ENCODE assay signal across 8 mouse cellular contexts in genomic region chr12:55518061-55518738, GRCm38 (mm10). TPM values are rescaled to one million over a fixed set of nuclear protein-coding genes. Genes with fewer than 3 reads are reported as not detected.
DNase-seq lines count a peak whose midpoint lies in the region; ATAC-seq and TF ChIP-seq lines count a peak whose summit lies in the region.
"Had no signal": no experiment of that assay in that cellular context is flagged by ENCODE, and none has a peak within 500 bp of the region (broad histone marks: within the 10 kb centered on the region; RNA-seq: fewer than 3 reads in every experiment).

No protein-coding gene starts in this region.

- H3K36me3 ChIP-seq in forebrain, embryonic 15.5 days: no peaks in the 10 kb centered on the region
- no peaks in the 10 kb centered on the region for H3K36me3 ChIP-seq in hindbrain, embryonic 16.5 days (ENCODE audit: control insufficient read depth, insufficient read depth, low read length)
- H3K36me3 ChIP-seq in midbrain, embryonic 10.5 days: no peaks in the 10 kb centered on the region
- no peaks in the 10 kb centered on the region for H3K36me3 ChIP-seq in stomach, postnatal 0 days (ENCODE audit: control insufficient read depth, insufficient read depth, low read length)

- H3K4me1 ChIP-seq in forebrain, embryonic 15.5 days: no peaks in the 10 kb centered on the region
- no peaks in the 10 kb centered on the region for H3K4me1 ChIP-seq in hindbrain, embryonic 16.5 days (ENCODE audit: control insufficient read depth, insufficient read depth, low read depth, low read length)
- 0 out of 2 replicates have a peak, but pooled peaks cover 4% of the 10 kb centered on the region for H3K4me1 ChIP-seq in midbrain, embryonic 10.5 days
- H3K4me1 ChIP-seq in stomach, postnatal 0 days (replicated peaks; ENCODE audit: control insufficient read depth, insufficient read depth): no peaks in the 10 kb centered on the region

- 0 out of 2 replicates have a peak, but pooled peaks cover 4% of the 10 kb centered on the region for H3K27me3 ChIP-seq in forebrain, embryonic 15.5 days
- H3K27me3 ChIP-seq in hindbrain, embryonic 16.5 days (replicated peaks; ENCODE audit: control insufficient read depth, insufficient read depth, low read length): no peaks in the 10 kb centered on the region
- no peaks in the 10 kb centered on the region for H3K27me3 ChIP-seq in midbrain, embryonic 10.5 days (ENCODE audit: low read depth, poor library complexity, severe bottlenecking)
- H3K27me3 ChIP-seq in stomach, postnatal 0 days (ENCODE audit: control insufficient read depth, insufficient read depth, low read length): no peaks in the 10 kb centered on the region

- no peak overlapping the region for H3K4me2 ChIP-seq in forebrain, embryonic 15.5 days (replicated peaks)
- H3K4me2 ChIP-seq in hindbrain, embryonic 16.5 days (ENCODE audit: low read length): peak overlapping the region; percentile 41
- no peak overlapping the region for H3K4me2 ChIP-seq in stomach, postnatal 0 days (replicated peaks; ENCODE audit: low read depth)

- peak; percentile 73 for TF ChIP-seq CTCF in stomach, postnatal 0 days (IDR thresholded peaks at IDR 0.05; ENCODE audit: low read depth)

- H3K4me3 ChIP-seq in forebrain, embryonic 15.5 days: no peak overlapping the region
- no peak overlapping the region for H3K4me3 ChIP-seq in hindbrain, embryonic 16.5 days (ENCODE audit: low read length)
- no peak overlapping the region for H3K4me3 ChIP-seq in midbrain, embryonic 10.5 days
- no peak overlapping the region for H3K4me3 ChIP-seq in stomach, postnatal 0 days (ENCODE audit: low read depth, low read length)

- no peak overlapping the region for H3K27ac ChIP-seq in forebrain, embryonic 15.5 days (replicated peaks)
- H3K27ac ChIP-seq in hindbrain, embryonic 16.5 days (ENCODE audit: low read depth, low read length): no peak overlapping the region
- H3K27ac ChIP-seq in midbrain, embryonic 10.5 days (replicated peaks): no peak overlapping the region
- H3K27ac ChIP-seq in stomach, postnatal 0 days (replicated peaks): no peak overlapping the region

- no peak overlapping the region for H3K9ac ChIP-seq in forebrain, embryonic 15.5 days (replicated peaks)
- H3K9ac ChIP-seq in hindbrain, embryonic 16.5 days (ENCODE audit: low read depth, low read length): no peak overlapping the region
- no peak overlapping the region for H3K9ac ChIP-seq in stomach, postnatal 0 days (ENCODE audit: low read length)

- no peaks in the 10 kb centered on the region for H3K9me3 ChIP-seq in forebrain, embryonic 15.5 days
- H3K9me3 ChIP-seq in hindbrain, embryonic 16.5 days (ENCODE audit: control insufficient read depth, low read length): no peaks in the 10 kb centered on the region
- H3K9me3 ChIP-seq in midbrain, embryonic 10.5 days (replicated peaks): no peaks in the 10 kb centered on the region
- H3K9me3 ChIP-seq in stomach, postnatal 0 days (ENCODE audit: control insufficient read depth, low read length): no peaks in the 10 kb centered on the region

- WGBS in forebrain, embryonic 15.5 days: 44% methylated on average over 15 of the region's 15 CpGs
- 33% methylated on average over 15 of the region's 15 CpGs for WGBS in hindbrain, embryonic 16.5 days
- WGBS in midbrain, embryonic 10.5 days: 49% methylated on average over 15 of the region's 15 CpGs
- WGBS in stomach, postnatal 0 days: 46% methylated on average over 15 of the region's 15 CpGs

- no peak for TF ChIP-seq EP300 in stomach, postnatal 0 days (optimal IDR thresholded peaks at IDR 0.05)

- DNase-seq in spleen, postnatal 4 days (ENCODE audit: low spot score in 2 of 2): peak; percentile 34 to 72
- no peak for DNase-seq in spleen, postnatal 36 days (ENCODE audit: low spot score in 2 of 2)
- peak; percentile 52 for DNase-seq in adrenal gland, postnatal 25 days
- DNase-seq in midbrain, embryonic 10.5 days (ENCODE audit: low spot score): peak; percentile 66
- DNase-seq in stomach, postnatal 0 days (ENCODE audit: low spot score): peak; percentile 41

- ATAC-seq in forebrain, embryonic 15.5 days (replicated peaks): peak; percentile 53; the same call in 1 of the 2 replicates
- peak; percentile 78 for ATAC-seq in hindbrain, embryonic 16.5 days
- no peak for ATAC-seq in stomach, postnatal 0 days (ENCODE audit: low FRiP score, low TSS enrichment)

RNA-seq across cellular contexts. Expression of gene Nfkbia, which starts 25.8 kb away (rescaled TPM):
- 74.3 and 77.9 TPM in 2 replicates for total RNA-seq in adrenal gland, postnatal 25 days (2021)
- 56.2 and 59.4 TPM in 2 replicates for polyA plus RNA-seq in forebrain, embryonic 15.5 days (2015; fragmentation: Nextera tagmentation; extraction: Ambion mirVana)
- polyA plus RNA-seq in hindbrain, embryonic 16.5 days (2015; fragmentation: Nextera tagmentation; extraction: Ambion mirVana): 62.3 and 64.3 TPM in 2 replicates
- 39.0 and 43.8 TPM in 2 replicates for polyA plus RNA-seq in midbrain, embryonic 10.5 days (2016; fragmentation: Nextera tagmentation; extraction: Ambion mirVana)
- 110 and 119 TPM in 2 replicates for polyA plus RNA-seq in stomach, postnatal 0 days (2015; fragmentation: Nextera tagmentation; extraction: Ambion mirVana)

RNA-seq across cellular contexts. Expression of gene Aldoart2, which starts 46.8 kb away (rescaled TPM):
- total RNA-seq in adrenal gland, postnatal 25 days (2021): not detected in 2 replicates
- not detected in 2 replicates for polyA plus RNA-seq in forebrain, embryonic 15.5 days (2015; fragmentation: Nextera tagmentation; extraction: Ambion mirVana)
- polyA plus RNA-seq in hindbrain, embryonic 16.5 days (2015; fragmentation: Nextera tagmentation; extraction: Ambion mirVana): not detected in 2 replicates
- not detected in 2 replicates for polyA plus RNA-seq in midbrain, embryonic 10.5 days (2016; fragmentation: Nextera tagmentation; extraction: Ambion mirVana)
- not detected in 2 replicates for polyA plus RNA-seq in stomach, postnatal 0 days (2015; fragmentation: Nextera tagmentation; extraction: Ambion mirVana)
- polyA plus RNA-seq: liver, embryonic 16.5 days had no signal

Comparison
In these comparisons a context has a peak if more than half of its experiments do, and no peak if none do; other contexts are left out.
1. DNase-seq: peak in spleen, postnatal 4 days (2 of 2), adrenal gland, postnatal 25 days (single experiment), midbrain, embryonic 10.5 days (single experiment) and stomach, postnatal 0 days (single experiment); none in spleen, postnatal 36 days (0 of 2).